Mouse (Mus musculus) B cell, adult 62 days (primary cell): ENCODE measurements around the gene Tlr6. TPM values are rescaled to one million over a fixed set of nuclear protein-coding genes. Genes with fewer than 3 reads are reported as not detected.

Source experiments
- total RNA-seq: library from RNA; stranded (reverse); gene quantifications from 4 replicates; pipeline ENCODE4 v1.2.4, GENCODE M21; 2023

Gene Tlr6
- 18.0 to 23.8 TPM (median 20.4 TPM) in 4 replicates for total RNA-seq

GRCm38 (mm10) chr5:64959843-64960230 is at the start of gene Tlr6:
TSS of gene Tlr6 (minus strand) at chr5:64960097.

GRCm38 (mm10) chr5:64969861-64970771 is 10.2 kb upstream of the Tlr6 start, which contains the start of gene Fam114a1:
TSS of gene Fam114a1 (plus strand) at chr5:64970071.

Other genes with a start within 250 kb of the Tlr6 start
- 120 to 134 TPM (median 124 TPM) in 4 replicates for gene Klf3, start 156.7 kb downstream of the Tlr6 start, total RNA-seq
- gene Tlr1, start 26.5 kb downstream of the Tlr6 start, total RNA-seq = 94.9 to 120 TPM (median 95.7 TPM) in 4 replicates
- gene Fam114a1, start 10.0 kb upstream of the Tlr6 start, total RNA-seq = 3.6 to 7.2 TPM (median 5.2 TPM) in 4 replicates
- 25.4 to 30.9 TPM (median 26.4 TPM) in 4 replicates for gene Tmem156, start 132.0 kb upstream of the Tlr6 start, total RNA-seq
- 21.2 to 27.9 TPM (median 24.8 TPM) in 4 replicates for gene Klhl5, start 147.4 kb upstream of the Tlr6 start, total RNA-seq
- 1.3 to 2.3 TPM (median 1.9 TPM) in 4 replicates for gene Wdr19, start 239.6 kb upstream of the Tlr6 start, total RNA-seq